Mouse (Mus musculus) heart, embryonic 14.5 days (tissue): Measurements from ENCODE around the gene Adamtsl1. TPM values are rescaled to one million over a fixed set of nuclear protein-coding genes. Genes with fewer than 3 reads are reported as not detected.

Experiments
- ATAC-seq: fragments of 200-750 bp; cut with Nextera tagmentation; 2 replicates; pipeline ENCODE4 v1.8.0; 2017; ENCODE audit warnings: low read depth, moderate TSS enrichment; ENCODE audit not compliant: insufficient number of reproducible peaks, insufficient read depth, low FRiP score
- H3K27ac ChIP-seq, 2 experiments: fragments of 200-500 bp in 1 of 2; fragments of 300-500 bp in 1 of 2; sonication (generic) in 1 of 2; replicated peaks in 1 of 2; 2 replicates each; pipeline ENCODE4 v1.5.1; 2012 to 2014; ENCODE audit warnings: low read depth in 2 of 2, low read length in 2 of 2, control low read depth in 1 of 2, mild to moderate bottlenecking in 1 of 2, mixed read lengths in 1 of 2; ENCODE audit not compliant: control insufficient read depth in 1 of 2, insufficient read depth in 1 of 2
- H3K27me3 ChIP-seq: fragments of 300-500 bp; sonication (generic); 2 replicates; pipeline ENCODE4 v1.6.1; 2014; ENCODE audit warnings: mild to moderate bottlenecking, low read length, control low read depth; ENCODE audit not compliant: control insufficient read depth, insufficient read depth
- H3K36me3 ChIP-seq: fragments of 300-500 bp; sonication (generic); 2 replicates; pipeline ENCODE4 v1.6.1; 2014; ENCODE audit warnings: mild to moderate bottlenecking, control low read depth, low read length, mixed read lengths; ENCODE audit not compliant: control insufficient read depth, insufficient read depth
- H3K4me1 ChIP-seq, 2 experiments: fragments of 200-500 bp in 1 of 2; fragments of 300-500 bp in 1 of 2; sonication (generic) in 1 of 2; 2 replicates each; pipeline ENCODE4 v1.6.1; 2012 to 2014; ENCODE audit warnings: low read length in 2 of 2, control low read depth in 1 of 2, mixed read lengths in 1 of 2; ENCODE audit not compliant: control insufficient read depth in 2 of 2, insufficient read depth in 2 of 2
- H3K4me2 ChIP-seq: fragments of 300-500 bp; sonication (generic); 2 replicates; pipeline ENCODE4 v1.6.1; 2014; ENCODE audit warnings: mild to moderate bottlenecking, low read length
- H3K4me3 ChIP-seq, 2 experiments: fragments of 200-500 bp in 1 of 2; fragments of 300-500 bp in 1 of 2; sonication (generic) in 1 of 2; 2 replicates each; pipeline ENCODE4 v1.5.1; 2012 to 2014; ENCODE audit warnings: low read length in 2 of 2, mild to moderate bottlenecking in 2 of 2, control low read depth in 1 of 2, low read depth in 1 of 2, moderate library complexity in 1 of 2; ENCODE audit not compliant: control insufficient read depth in 1 of 2, insufficient read depth in 1 of 2
- H3K9ac ChIP-seq: fragments of 300-500 bp; sonication (generic); 2 replicates; pipeline ENCODE4 v1.6.1; 2014; ENCODE audit warnings: mild to moderate bottlenecking, low read length
- H3K9me3 ChIP-seq: fragments of 300-500 bp; sonication (generic); 2 replicates; pipeline ENCODE4 v1.6.1; 2016; ENCODE audit warnings: low read length, control low read depth; ENCODE audit not compliant: control insufficient read depth
- WGBS: fragments of 180-500 bp; shearing (Covaris S2); extraction: QIAGEN DNeasy Blood & Tissue Kit; methylation state at CpG from one replicate; pipeline ENCODE4 v1.1.7; 2014; 5-methylcytosine and 5-hydroxymethylcytosine counted together
- polyA plus RNA-seq: library from polyadenylated mRNA; unstranded; fragments of >200 nt; fragmentation: Nextera tagmentation; extraction: Ambion mirVana; gene quantifications from 2 replicates; pipeline ENCODE4 v1.2.1, GENCODE M21; 2014

Gene Adamtsl1
- polyA plus RNA-seq, 1 experiment from 2014 or later = 16.2 TPM

DNA sequence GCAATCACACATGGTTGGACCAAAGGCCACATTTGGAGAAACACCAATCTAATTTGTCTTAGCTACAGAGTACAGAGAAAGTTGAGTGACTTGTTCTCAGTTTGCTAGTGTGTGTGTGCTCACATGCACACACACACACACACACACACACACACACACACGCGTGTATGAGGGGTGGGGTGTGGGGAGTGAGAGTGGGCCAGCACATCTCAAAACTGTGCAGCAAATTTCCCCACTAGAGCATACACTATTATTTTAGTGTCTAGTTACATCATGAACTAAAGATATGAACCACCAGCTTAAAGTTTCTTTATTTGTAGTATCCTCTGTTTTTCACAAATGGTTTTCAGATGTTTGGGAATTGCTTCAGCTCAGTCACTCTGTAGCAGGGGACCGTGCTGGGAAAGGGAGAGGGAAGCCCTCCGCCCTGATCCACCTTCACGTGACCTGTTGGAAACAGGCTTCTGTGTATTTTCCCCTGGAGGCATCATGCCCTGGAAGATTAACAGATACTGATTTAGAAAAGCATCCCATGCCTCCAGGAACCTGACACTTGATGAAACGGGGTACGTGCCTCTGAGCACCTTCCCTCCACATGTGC lies 13.1 kb downstream of the Adamtsl1 start:
- Histone ChIP-seq H3K27ac (no peak overlapping the region), H3K27me3 (no peaks in the 10 kb centered on the region), H3K9me3 (no peaks in the 10 kb centered on the region), H3K4me1 (no peaks in the 10 kb centered on the region), H3K4me3 (no peak overlapping the region), H3K9ac (no peak overlapping the region), H3K36me3 (no peaks in the 10 kb centered on the region), H3K4me2 (no peak overlapping the region)
- 73% methylated on average over 7 of the region's 7 CpGs for WGBS
- no peak for ATAC-seq

DNA sequence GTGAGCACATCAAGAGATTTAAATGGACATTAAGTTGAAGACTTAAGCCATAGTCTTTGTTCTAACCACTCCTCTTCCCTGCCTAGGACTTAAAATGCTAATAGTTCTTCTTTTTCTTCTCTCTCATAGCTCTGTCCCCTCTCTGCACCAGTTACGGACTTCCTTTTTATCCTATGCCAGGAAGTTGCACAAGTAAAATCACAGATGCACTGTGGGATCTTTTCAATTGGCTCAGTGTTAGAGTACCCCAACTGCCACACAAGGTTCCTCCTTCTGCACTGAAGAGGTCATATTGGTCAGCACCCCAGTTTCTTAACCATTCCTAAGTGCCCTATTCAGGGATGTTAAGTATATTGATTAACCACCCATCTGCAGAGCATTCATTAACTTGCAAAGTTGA lies 15.9 kb downstream of the Adamtsl1 start:
- H3K4me3 ChIP-seq = no peak overlapping the region
- H3K36me3 ChIP-seq = no peaks in the 10 kb centered on the region
- H3K4me1 ChIP-seq = no peaks in the 10 kb centered on the region
- no peak overlapping the region for H3K4me2 ChIP-seq
- H3K27me3 ChIP-seq = no peaks in the 10 kb centered on the region
- no peak for ATAC-seq
- H3K27ac ChIP-seq = no peak overlapping the region
- H3K9me3 ChIP-seq = no peaks in the 10 kb centered on the region
- 72% methylated on average over 1 of the region's 1 CpGs for WGBS
- no peak overlapping the region for H3K9ac ChIP-seq

DNA sequence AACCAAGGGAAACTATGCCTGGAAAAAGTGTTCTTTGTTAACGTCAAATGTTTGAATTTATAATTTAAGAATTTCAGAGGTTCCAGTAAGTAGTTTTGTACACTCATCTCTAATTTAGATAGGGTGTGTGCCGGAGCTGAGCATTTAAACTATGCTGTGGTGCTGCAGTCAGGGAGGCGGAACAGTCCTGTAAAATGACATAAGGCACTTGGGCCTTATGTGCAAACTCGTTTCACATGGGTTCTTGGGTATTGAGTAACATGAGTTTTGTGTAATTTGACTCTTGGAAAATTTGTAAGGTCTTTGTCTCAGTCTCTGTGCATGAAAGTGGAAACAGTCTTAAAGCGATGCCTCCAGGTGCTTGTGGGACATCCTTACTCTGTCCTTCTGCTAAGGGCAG lies 25.7 kb downstream of the Adamtsl1 start:
- no peak for ATAC-seq
- no peaks in the 10 kb centered on the region for H3K36me3 ChIP-seq
- WGBS = 76% methylated on average over 5 of the region's 5 CpGs
- no peak overlapping the region for H3K27ac ChIP-seq
- H3K27me3 ChIP-seq = no peaks in the 10 kb centered on the region
- H3K4me1 ChIP-seq = no peaks in the 10 kb centered on the region
- H3K9ac ChIP-seq = no peak overlapping the region
- no peaks in the 10 kb centered on the region for H3K9me3 ChIP-seq
- H3K4me2 ChIP-seq = no peak overlapping the region
- no peak overlapping the region for H3K4me3 ChIP-seq

DNA sequence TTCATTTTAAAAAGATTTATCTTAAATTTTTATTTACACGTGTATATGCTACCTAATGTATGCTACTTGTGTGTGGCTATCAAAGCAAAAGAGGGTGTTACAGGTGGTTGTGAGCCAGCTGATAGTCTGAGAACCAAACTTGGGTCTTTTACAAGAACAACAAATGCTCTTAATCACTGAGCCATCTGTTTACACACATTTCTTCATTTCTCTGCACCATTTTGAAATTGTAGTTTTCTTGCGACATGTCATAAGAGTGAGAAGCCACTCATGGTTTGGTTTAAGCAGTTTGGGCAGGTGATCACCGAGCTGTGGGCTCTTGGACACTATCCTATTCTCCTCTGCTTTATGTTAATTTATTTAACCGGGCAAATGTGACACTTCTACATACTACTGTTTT lies 29.2 kb downstream of the Adamtsl1 start:
- no peak for ATAC-seq
- Histone ChIP-seq H3K4me2 (no peak overlapping the region), H3K27me3 (no peaks in the 10 kb centered on the region), H3K4me1 (no peaks in the 10 kb centered on the region), H3K9ac (no peak overlapping the region), H3K36me3 (no peaks in the 10 kb centered on the region), H3K9me3 (no peaks in the 10 kb centered on the region), H3K27ac (no peak overlapping the region), H3K4me3 (no peak overlapping the region)
- whole genome bisulfite sequencing = 74% methylated on average over 4 of the region's 4 CpGs

DNA sequence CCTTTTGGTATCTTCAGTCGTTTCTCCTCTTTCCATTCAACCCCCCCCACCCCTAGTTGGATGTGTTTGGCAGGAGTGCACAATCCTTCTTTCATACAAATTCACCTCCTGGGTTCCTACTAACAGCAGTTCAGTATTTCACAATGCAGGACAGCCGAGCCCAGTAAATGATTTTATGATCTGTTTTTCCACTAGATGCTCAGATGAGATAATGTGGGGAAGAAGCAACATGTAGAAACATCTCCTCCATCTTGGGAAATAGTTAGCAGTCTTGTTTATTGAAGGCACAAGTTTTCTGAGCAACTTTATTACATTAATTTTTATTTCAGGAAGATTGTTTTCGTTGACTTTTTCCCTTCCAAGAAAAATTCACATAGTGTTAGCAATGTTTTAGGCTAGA lies 40.7 kb downstream of the Adamtsl1 start:
- no peaks in the 10 kb centered on the region for H3K4me1 ChIP-seq
- H3K36me3 ChIP-seq = no peaks in the 10 kb centered on the region
- H3K4me2 ChIP-seq = no peak overlapping the region
- no peaks in the 10 kb centered on the region for H3K27me3 ChIP-seq
- no peak overlapping the region for H3K4me3 ChIP-seq
- WGBS = 66% methylated on average over 3 of the region's 3 CpGs
- H3K9ac ChIP-seq = no peak overlapping the region
- no peak for ATAC-seq
- H3K27ac ChIP-seq = no peak overlapping the region
- no peaks in the 10 kb centered on the region for H3K9me3 ChIP-seq

DNA sequence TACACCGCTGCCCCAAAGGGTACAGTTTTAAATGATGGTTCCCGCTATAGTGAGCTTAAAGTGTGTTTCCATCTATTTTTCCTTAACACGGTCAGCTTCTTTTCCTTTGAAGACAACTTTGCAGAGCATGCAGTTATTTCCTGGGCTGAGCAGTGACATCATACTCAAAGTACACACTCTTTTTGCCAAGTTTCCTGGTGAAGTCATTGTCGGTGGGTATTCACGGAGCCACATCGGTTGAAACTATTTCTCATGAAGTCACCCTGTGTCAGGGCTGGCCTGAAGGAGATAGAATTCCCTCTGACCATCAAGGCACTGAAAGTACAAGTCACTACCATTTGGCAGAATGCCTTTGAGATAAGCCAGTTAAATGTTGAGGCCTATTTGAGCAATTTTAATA lies 45.8 kb downstream of the Adamtsl1 start:
- 64% methylated on average over 6 of the region's 6 CpGs for WGBS
- no peak overlapping the region for H3K4me2 ChIP-seq
- no peak for ATAC-seq

DNA sequence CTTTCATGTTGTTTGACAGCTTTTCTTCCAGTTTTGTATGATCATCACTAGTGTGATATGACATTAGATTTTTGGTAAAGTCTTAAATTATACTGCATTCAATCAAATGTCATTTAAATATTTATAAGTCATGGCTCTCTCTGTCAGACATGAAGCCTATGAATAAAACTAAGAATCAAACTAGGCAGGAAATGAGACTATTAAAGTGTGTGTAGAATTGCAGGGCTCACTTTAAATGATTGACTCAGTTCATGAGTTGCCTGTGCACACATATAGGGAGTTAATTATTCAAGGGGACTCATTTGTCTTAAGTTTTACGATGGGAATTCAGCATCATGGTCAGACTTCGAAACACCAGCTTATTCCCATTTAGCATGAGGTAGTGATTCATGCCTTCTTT lies 71.5 kb downstream of the Adamtsl1 start:
- no peak overlapping the region for H3K9ac ChIP-seq
- H3K4me2 ChIP-seq = no peak overlapping the region
- no peak for ATAC-seq
- H3K4me1 ChIP-seq = no peaks in the 10 kb centered on the region
- H3K27me3 ChIP-seq = no peaks in the 10 kb centered on the region
- H3K4me3 ChIP-seq = no peak overlapping the region
- H3K27ac ChIP-seq = no peak overlapping the region
- no peaks in the 10 kb centered on the region for H3K36me3 ChIP-seq
- 79% methylated on average over 2 of the region's 2 CpGs for WGBS
- H3K9me3 ChIP-seq = no peaks in the 10 kb centered on the region

More for the DNA sequence above, 45.8 kb downstream of the Adamtsl1 start:
- Histone ChIP-seq H3K9me3 (no peaks in the 10 kb centered on the region), H3K4me1 (no peaks in the 10 kb centered on the region), H3K27ac (no peak overlapping the region), H3K4me3 (no peak overlapping the region), H3K36me3 (no peaks in the 10 kb centered on the region), H3K27me3 (no peaks in the 10 kb centered on the region), H3K9ac (no peak overlapping the region)

DNA sequence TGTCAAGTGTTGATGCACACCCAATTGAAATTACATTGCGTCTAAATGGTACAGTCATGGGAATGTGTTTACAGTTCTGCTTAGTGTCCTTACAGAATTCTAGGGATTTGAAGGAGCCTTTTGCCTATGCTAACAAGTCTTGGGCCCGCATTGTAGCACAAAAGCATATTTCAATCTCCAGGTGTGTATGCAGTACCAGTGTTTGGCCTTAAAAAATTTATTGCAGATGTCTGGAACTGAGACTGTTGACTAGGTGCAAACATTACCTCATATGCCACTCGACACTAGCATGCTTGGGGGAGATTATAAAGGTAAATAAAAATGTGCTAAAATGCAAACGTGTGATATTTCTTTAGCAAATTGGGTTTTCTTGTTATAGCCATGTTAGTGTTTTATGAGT lies 75.0 kb downstream of the Adamtsl1 start:
- H3K4me3 ChIP-seq = no peak overlapping the region
- no peaks in the 10 kb centered on the region for H3K27me3 ChIP-seq
- H3K36me3 ChIP-seq = no peaks in the 10 kb centered on the region
- no peaks in the 10 kb centered on the region for H3K9me3 ChIP-seq
- no peak overlapping the region for H3K27ac ChIP-seq
- no peaks in the 10 kb centered on the region for H3K4me1 ChIP-seq
- 76% methylated on average over 4 of the region's 4 CpGs for WGBS
- ATAC-seq = no peak
- no peak overlapping the region for H3K4me2 ChIP-seq
- H3K9ac ChIP-seq = no peak overlapping the region
